Mouse (Mus musculus) heart, embryonic 14.5 days (tissue): ENCODE measurements around the gene Ccdc77. TPM values are rescaled to one million over a fixed set of nuclear protein-coding genes. Genes with fewer than 3 reads are reported as not detected.

Experiments
- ATAC-seq: fragments of 200-750 bp; cut with Nextera tagmentation; 2 replicates; pipeline ENCODE4 v1.8.0; 2017; ENCODE audit warnings: low read depth, moderate TSS enrichment; ENCODE audit not compliant: insufficient number of reproducible peaks, insufficient read depth, low FRiP score
- H3K27ac ChIP-seq, 2 experiments: fragments of 200-500 bp in 1 of 2; fragments of 300-500 bp in 1 of 2; sonication (generic) in 1 of 2; replicated peaks in 1 of 2; 2 replicates each; pipeline ENCODE4 v1.5.1; 2012 to 2014; ENCODE audit warnings: low read depth in 2 of 2, low read length in 2 of 2, control low read depth in 1 of 2, mild to moderate bottlenecking in 1 of 2, mixed read lengths in 1 of 2; ENCODE audit not compliant: control insufficient read depth in 1 of 2, insufficient read depth in 1 of 2
- H3K27me3 ChIP-seq: fragments of 300-500 bp; sonication (generic); 2 replicates; pipeline ENCODE4 v1.6.1; 2014; ENCODE audit warnings: mild to moderate bottlenecking, low read length, control low read depth; ENCODE audit not compliant: control insufficient read depth, insufficient read depth
- H3K36me3 ChIP-seq: fragments of 300-500 bp; sonication (generic); 2 replicates; pipeline ENCODE4 v1.6.1; 2014; ENCODE audit warnings: mild to moderate bottlenecking, control low read depth, low read length, mixed read lengths; ENCODE audit not compliant: control insufficient read depth, insufficient read depth
- H3K4me1 ChIP-seq, 2 experiments: fragments of 200-500 bp in 1 of 2; fragments of 300-500 bp in 1 of 2; sonication (generic) in 1 of 2; 2 replicates each; pipeline ENCODE4 v1.6.1; 2012 to 2014; ENCODE audit warnings: low read length in 2 of 2, control low read depth in 1 of 2, mixed read lengths in 1 of 2; ENCODE audit not compliant: control insufficient read depth in 2 of 2, insufficient read depth in 2 of 2
- H3K4me2 ChIP-seq: fragments of 300-500 bp; sonication (generic); 2 replicates; pipeline ENCODE4 v1.6.1; 2014; ENCODE audit warnings: mild to moderate bottlenecking, low read length
- H3K4me3 ChIP-seq, 2 experiments: fragments of 200-500 bp in 1 of 2; fragments of 300-500 bp in 1 of 2; sonication (generic) in 1 of 2; 2 replicates each; pipeline ENCODE4 v1.5.1; 2012 to 2014; ENCODE audit warnings: low read length in 2 of 2, mild to moderate bottlenecking in 2 of 2, control low read depth in 1 of 2, low read depth in 1 of 2, moderate library complexity in 1 of 2; ENCODE audit not compliant: control insufficient read depth in 1 of 2, insufficient read depth in 1 of 2
- H3K9ac ChIP-seq: fragments of 300-500 bp; sonication (generic); 2 replicates; pipeline ENCODE4 v1.6.1; 2014; ENCODE audit warnings: mild to moderate bottlenecking, low read length
- H3K9me3 ChIP-seq: fragments of 300-500 bp; sonication (generic); 2 replicates; pipeline ENCODE4 v1.6.1; 2016; ENCODE audit warnings: low read length, control low read depth; ENCODE audit not compliant: control insufficient read depth
- WGBS: fragments of 180-500 bp; shearing (Covaris S2); extraction: QIAGEN DNeasy Blood & Tissue Kit; methylation state at CpG from one replicate; pipeline ENCODE4 v1.1.7; 2014; 5-methylcytosine and 5-hydroxymethylcytosine counted together
- polyA plus RNA-seq: library from polyadenylated mRNA; unstranded; fragments of >200 nt; fragmentation: Nextera tagmentation; extraction: Ambion mirVana; gene quantifications from 2 replicates; pipeline ENCODE4 v1.2.1, GENCODE M21; 2014

The Ccdc77 gene
- polyA plus RNA-seq = 21.1 and 21.8 TPM in 2 replicates

- Histone ChIP-seq H3K27me3 (no peaks in the 10 kb centered on the region), H3K9me3 (no peaks in the 10 kb centered on the region), H3K4me2 (peak within 1 kb of the TSS; percentile 94), H3K36me3 (peaks cover 24% of the 10 kb centered on the region), H3K4me1 (peaks cover 0 to 15% of the 10 kb centered on the region in 2 experiments; a peak in 2 of 4 replicates), H3K27ac (peak within 1 kb of the TSS; percentile 94 to 98), H3K9ac (peak within 1 kb of the TSS; percentile 96), H3K4me3 (peak within 1 kb of the TSS; percentile 61 to 94)
- under 1% methylated on average over 71 of the region's 71 CpGs for WGBS
- peak; percentile 91 for ATAC-seq
These were observed at the start of gene Ccdc77, which contains the start of gene Kdm5a for GRCm38 (mm10) chr6:120363688-120364522. Gene Ccdc77 (minus strand): TSS chr6:120364374. Gene Kdm5a (plus strand): TSS chr6:120364124.

- 91% methylated on average over 1 of the region's 1 CpGs for WGBS
- no peak overlapping the region for H3K27ac ChIP-seq
- no peaks in the 10 kb centered on the region for H3K27me3 ChIP-seq
- H3K9me3 ChIP-seq = no peaks in the 10 kb centered on the region
- ATAC-seq = no peak
- peaks cover 92% of the 10 kb centered on the region for H3K36me3 ChIP-seq
- no peak overlapping the region for H3K4me3 ChIP-seq
- no peaks in the 10 kb centered on the region for H3K4me1 ChIP-seq
- H3K4me2 ChIP-seq = no peak overlapping the region
- H3K9ac ChIP-seq = no peak overlapping the region
These were observed 39.8 kb upstream of the Ccdc77 start for GRCm38 (mm10) chr6:120403936-120404335.

- Histone ChIP-seq H3K36me3 (peaks cover 96% of the 10 kb centered on the region), H3K4me2 (no peak overlapping the region)
These were observed 31.6 kb upstream of the Ccdc77 start for GRCm38 (mm10) chr6:120395622-120396345.

GRCm38 (mm10) chr6:120392811-120393210, 28.6 kb upstream of the Ccdc77 start:
- WGBS = 93% methylated on average over 2 of the region's 2 CpGs
- H3K4me2 ChIP-seq = no peak overlapping the region
- ATAC-seq = no peak

More at GRCm38 (mm10) chr6:120395622-120396345, 31.6 kb upstream of the Ccdc77 start:
- no peak for ATAC-seq
- H3K9me3 ChIP-seq = no peaks in the 10 kb centered on the region
- no peak overlapping the region for H3K4me3 ChIP-seq
- no peaks in the 10 kb centered on the region for H3K27me3 ChIP-seq
- 91% methylated on average over 5 of the region's 5 CpGs for WGBS
- H3K9ac ChIP-seq = no peak overlapping the region
- no peaks in the 10 kb centered on the region for H3K4me1 ChIP-seq
- no peak overlapping the region for H3K27ac ChIP-seq

GRCm38 (mm10) chr6:120390054-120390453, 25.9 kb upstream of the Ccdc77 start:
- peaks cover 91% of the 10 kb centered on the region for H3K36me3 ChIP-seq
- H3K9me3 ChIP-seq = no peaks in the 10 kb centered on the region
- 75% methylated on average over 3 of the region's 3 CpGs for WGBS

More at GRCm38 (mm10) chr6:120392811-120393210, 28.6 kb upstream of the Ccdc77 start:
- H3K4me3 ChIP-seq = no peak overlapping the region
- no peaks in the 10 kb centered on the region for H3K27me3 ChIP-seq
- H3K4me1 ChIP-seq = no peaks in the 10 kb centered on the region
- H3K9ac ChIP-seq = no peak overlapping the region
- peaks cover 96% of the 10 kb centered on the region for H3K36me3 ChIP-seq
- H3K27ac ChIP-seq = no peak overlapping the region
- no peaks in the 10 kb centered on the region for H3K9me3 ChIP-seq

GRCm38 (mm10) chr6:120376736-120377135, 12.6 kb upstream of the Ccdc77 start:
- H3K27ac ChIP-seq = no peak overlapping the region
- ATAC-seq = no peak
- WGBS = 93% methylated on average over 2 of the region's 2 CpGs

More at GRCm38 (mm10) chr6:120390054-120390453, 25.9 kb upstream of the Ccdc77 start:
- H3K4me3 ChIP-seq = no peak overlapping the region
- no peaks in the 10 kb centered on the region for H3K4me1 ChIP-seq
- H3K4me2 ChIP-seq = no peak overlapping the region
- no peak overlapping the region for H3K27ac ChIP-seq
- H3K27me3 ChIP-seq = no peaks in the 10 kb centered on the region
- ATAC-seq = no peak
- H3K9ac ChIP-seq = no peak overlapping the region

GRCm38 (mm10) chr6:120365051-120365450, 877 bp upstream of the Ccdc77 start:
- H3K27ac ChIP-seq = no peak overlapping the region
- peak overlapping the region; percentile 94 for H3K4me2 ChIP-seq
- ATAC-seq = no peak
- no peaks in the 10 kb centered on the region for H3K9me3 ChIP-seq
- peaks cover 0 to 15% of the 10 kb centered on the region in 2 experiments; a peak in 2 of 4 replicates for H3K4me1 ChIP-seq
- H3K36me3 ChIP-seq = peaks cover 36% of the 10 kb centered on the region
- H3K9ac ChIP-seq = peak overlapping the region; percentile 96
- no peaks in the 10 kb centered on the region for H3K27me3 ChIP-seq
- peak overlapping the region; percentile 61 to 94 for H3K4me3 ChIP-seq
- WGBS = 1% methylated on average over 15 of the region's 15 CpGs

More at GRCm38 (mm10) chr6:120376736-120377135, 12.6 kb upstream of the Ccdc77 start:
- Histone ChIP-seq H3K27me3 (no peaks in the 10 kb centered on the region), H3K4me1 (no peaks in the 10 kb centered on the region), H3K4me2 (no peak overlapping the region), H3K9ac (no peak overlapping the region), H3K4me3 (no peak overlapping the region), H3K36me3 (peaks cover 94% of the 10 kb centered on the region), H3K9me3 (peaks cover 5% of the 10 kb centered on the region; the same call in 1 of the 2 replicates)
